Mouse (Mus musculus): ENCODE measurements around the gene Edrf1. TPM values are rescaled to one million over a fixed set of nuclear protein-coding genes. Genes with fewer than 3 reads are reported as not detected.
A peak's percentile ranks its signal among the peaks of the same experiment; 100 is the strongest.

The Edrf1 gene
- polyA plus RNA-seq, 1 experiment from 2014 or later, result 4.5 TPM

GRCm38 (mm10) chr7:133623226-133623625 is 14.1 kb upstream of the Edrf1 start:
- no peaks in the 10 kb centered on the region for H3K27me3 ChIP-seq (ENCODE audit: insufficient read depth, low read length)
- ATAC-seq (no peak), DNase-seq (no peak)
- no peak overlapping the region for H3K4me3 ChIP-seq (ENCODE audit: low read depth, low read length)
- no peaks in the 10 kb centered on the region for H3K9me3 ChIP-seq (ENCODE audit: low read length)
- no peak overlapping the region for H3K9ac ChIP-seq (replicated peaks)
- H3K36me3 ChIP-seq (replicated peaks; ENCODE audit: insufficient read depth, low read length), result no peaks in the 10 kb centered on the region
- H3K4me2 ChIP-seq (ENCODE audit: low read depth, low read length), result no peak overlapping the region
- 68% methylated on average over 5 of the region's 5 CpGs for WGBS (ENCODE audit: insufficient replicate concordance)
- TF ChIP-seq EP300 (IDR thresholded peaks at IDR 0.05; ENCODE audit: low read depth) (no peak), CTCF (IDR thresholded peaks at IDR 0.05; ENCODE audit: low read depth) (no peak)
- no peaks in the 10 kb centered on the region for H3K4me1 ChIP-seq (ENCODE audit: insufficient read depth)
- H3K27ac ChIP-seq (ENCODE audit: low read depth), result no peak overlapping the region

- Histone ChIP-seq H3K36me3 (replicated peaks; ENCODE audit: insufficient read depth, low read length) (no peaks in the 10 kb centered on the region), H3K4me2 (ENCODE audit: low read depth, low read length) (no peak overlapping the region), H3K27ac (ENCODE audit: low read depth) (no peak overlapping the region), H3K4me3 (ENCODE audit: low read depth, low read length) (no peak overlapping the region), H3K27me3 (ENCODE audit: insufficient read depth, low read length) (no peaks in the 10 kb centered on the region), H3K9ac (replicated peaks) (no peak overlapping the region), H3K4me1 (ENCODE audit: insufficient read depth) (no peaks in the 10 kb centered on the region), H3K9me3 (ENCODE audit: low read length) (no peaks in the 10 kb centered on the region)
- TF ChIP-seq CTCF (IDR thresholded peaks at IDR 0.05; ENCODE audit: low read depth) (no peak), EP300 (IDR thresholded peaks at IDR 0.05; ENCODE audit: low read depth) (no peak)
- no peak for DNase-seq
- WGBS (ENCODE audit: insufficient replicate concordance), result 61% methylated on average over 14 of the region's 14 CpGs
- ATAC-seq, result no peak
These were observed 10.0 kb upstream of the Edrf1 start for GRCm38 (mm10) chr7:133627184-133627936.

GRCm38 (mm10) chr7:133630821-133631220 is 6.5 kb upstream of the Edrf1 start:
- Histone ChIP-seq H3K36me3 (replicated peaks; ENCODE audit: insufficient read depth, low read length) (no peaks in the 10 kb centered on the region), H3K9me3 (ENCODE audit: low read length) (no peaks in the 10 kb centered on the region), H3K4me3 (ENCODE audit: low read depth, low read length) (no peak overlapping the region), H3K27me3 (ENCODE audit: insufficient read depth, low read length) (no peaks in the 10 kb centered on the region), H3K4me2 (ENCODE audit: low read depth, low read length) (no peak overlapping the region), H3K4me1 (ENCODE audit: insufficient read depth) (no peaks in the 10 kb centered on the region), H3K9ac (replicated peaks) (no peak overlapping the region), H3K27ac (ENCODE audit: low read depth) (no peak overlapping the region)
- no peak for TF ChIP-seq CTCF (IDR thresholded peaks at IDR 0.05; ENCODE audit: low read depth)
- no peak for TF ChIP-seq EP300 (IDR thresholded peaks at IDR 0.05; ENCODE audit: low read depth)
- WGBS (ENCODE audit: insufficient replicate concordance), result 54% methylated on average over 5 of the region's 5 CpGs
- DNase-seq (no peak), ATAC-seq (no peak)

- H3K36me3 ChIP-seq (replicated peaks; ENCODE audit: insufficient read depth, low read length), result no peaks in the 10 kb centered on the region
- 16% methylated on average over 2 of the region's 2 CpGs for whole genome bisulfite sequencing (ENCODE audit: insufficient replicate concordance)
- no peaks in the 10 kb centered on the region for H3K27me3 ChIP-seq (ENCODE audit: insufficient read depth, low read length)
- ATAC-seq (no peak), DNase-seq (peak; percentile 70)
- no peak overlapping the region for H3K9ac ChIP-seq (replicated peaks)
- H3K27ac ChIP-seq (ENCODE audit: low read depth), result no peak overlapping the region
- peaks cover 3% of the 10 kb centered on the region; the same call in 1 of the 2 replicates for H3K4me1 ChIP-seq (ENCODE audit: insufficient read depth)
- no peak overlapping the region for H3K4me3 ChIP-seq (ENCODE audit: low read depth, low read length)
- H3K9me3 ChIP-seq (ENCODE audit: low read length), result no peaks in the 10 kb centered on the region
- no peak overlapping the region for H3K4me2 ChIP-seq (ENCODE audit: low read depth, low read length)
- TF ChIP-seq CTCF (IDR thresholded peaks at IDR 0.05; ENCODE audit: low read depth) (peak; percentile 65), EP300 (IDR thresholded peaks at IDR 0.05; ENCODE audit: low read depth) (no peak)
These were observed 4.9 kb upstream of the Edrf1 start for GRCm38 (mm10) chr7:133632476-133632875.

GRCm38 (mm10) chr7:133634932-133635650 is 2.3 kb upstream of the Edrf1 start:
- Histone ChIP-seq H3K4me3 (ENCODE audit: low read depth, low read length) (no peak overlapping the region), H3K36me3 (replicated peaks; ENCODE audit: insufficient read depth, low read length) (peaks cover 7% of the 10 kb centered on the region; the same call in 1 of the 2 replicates), H3K9me3 (ENCODE audit: low read length) (no peaks in the 10 kb centered on the region), H3K27me3 (ENCODE audit: insufficient read depth, low read length) (no peaks in the 10 kb centered on the region), H3K4me2 (ENCODE audit: low read depth, low read length) (no peak overlapping the region), H3K4me1 (ENCODE audit: insufficient read depth) (peaks cover 14% of the 10 kb centered on the region), H3K27ac (ENCODE audit: low read depth) (no peak overlapping the region), H3K9ac (replicated peaks) (no peak overlapping the region)
- no peak for DNase-seq
- no peak for ATAC-seq
- no peak for TF ChIP-seq CTCF (IDR thresholded peaks at IDR 0.05; ENCODE audit: low read depth)
- TF ChIP-seq EP300 (IDR thresholded peaks at IDR 0.05; ENCODE audit: low read depth), result no peak
- WGBS (ENCODE audit: insufficient replicate concordance), result 62% methylated on average over 10 of the region's 12 CpGs

- Histone ChIP-seq H3K4me3 (ENCODE audit: low read depth, low read length) (peak overlapping the region; percentile 97), H3K4me2 (ENCODE audit: low read depth, low read length) (peak overlapping the region; percentile 87), H3K4me1 (ENCODE audit: insufficient read depth) (peaks cover 14% of the 10 kb centered on the region), H3K27ac (ENCODE audit: low read depth) (peak overlapping the region; percentile 95), H3K36me3 (replicated peaks; ENCODE audit: insufficient read depth, low read length) (peaks cover 21% of the 10 kb centered on the region), H3K27me3 (ENCODE audit: insufficient read depth, low read length) (no peaks in the 10 kb centered on the region), H3K9me3 (ENCODE audit: low read length) (no peaks in the 10 kb centered on the region), H3K9ac (replicated peaks) (peak overlapping the region; percentile 77)
- ATAC-seq (peak; percentile 20), DNase-seq (peak; percentile 89)
- WGBS (ENCODE audit: insufficient replicate concordance), result under 1% methylated on average over 21 of the region's 21 CpGs
- TF ChIP-seq CTCF (IDR thresholded peaks at IDR 0.05; ENCODE audit: low read depth) (peak; percentile 80), EP300 (IDR thresholded peaks at IDR 0.05; ENCODE audit: low read depth) (no peak)
These were observed 498 bp upstream of the Edrf1 start for GRCm38 (mm10) chr7:133636738-133637352.

Measured in liver, postnatal 0 days (tissue).